Mouse (Mus musculus) thymus, postnatal 14 days (tissue): ENCODE results near the gene Hivep3.

Experiments used
- DNase-seq: peaks from one replicate; pipeline ENCODE4 v3.0.0; 2021

The Hivep3 gene

DNA sequence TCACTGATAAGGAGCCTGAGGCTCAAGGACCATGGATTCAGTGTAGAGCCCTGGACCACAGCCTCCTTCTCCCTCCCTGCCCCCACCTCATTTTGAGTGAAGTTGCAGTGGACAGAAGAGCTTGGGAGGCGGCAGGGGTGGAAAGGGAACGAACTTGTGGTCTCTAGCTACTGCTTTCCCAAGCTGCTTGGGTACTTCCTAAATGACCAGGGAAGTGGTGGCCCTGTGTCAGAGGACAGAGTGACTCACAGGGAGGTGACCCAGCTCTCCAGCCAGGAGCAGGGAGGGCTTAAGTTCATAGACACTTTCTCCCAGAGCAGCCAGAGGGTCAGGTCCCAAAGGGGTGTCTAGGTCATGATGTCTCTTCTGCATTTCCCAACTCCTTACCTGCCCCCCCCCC, 178.6 kb downstream of the Hivep3 start:
- DNase-seq = no peak

DNA sequence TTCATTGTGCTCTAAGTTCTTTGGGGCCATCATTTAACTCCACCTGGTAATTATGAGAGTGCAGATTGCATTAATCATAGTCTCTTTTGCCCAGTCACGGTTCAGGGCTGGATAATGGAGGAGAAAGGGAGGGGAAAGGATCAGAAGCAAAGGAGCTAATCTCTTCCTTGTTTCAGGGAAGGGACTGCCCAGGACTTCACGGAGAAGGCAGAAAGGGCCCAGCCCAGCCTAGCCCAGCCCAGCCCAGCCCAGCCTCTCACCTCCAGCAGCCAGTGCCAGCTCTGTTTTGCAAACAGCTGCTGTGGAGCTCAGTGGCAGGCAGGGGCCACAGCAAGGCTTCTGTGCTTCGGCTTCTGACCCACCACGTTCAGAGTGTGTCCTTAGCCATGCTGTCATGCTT, 180.6 kb downstream of the Hivep3 start:
- no peak for DNase-seq

DNA sequence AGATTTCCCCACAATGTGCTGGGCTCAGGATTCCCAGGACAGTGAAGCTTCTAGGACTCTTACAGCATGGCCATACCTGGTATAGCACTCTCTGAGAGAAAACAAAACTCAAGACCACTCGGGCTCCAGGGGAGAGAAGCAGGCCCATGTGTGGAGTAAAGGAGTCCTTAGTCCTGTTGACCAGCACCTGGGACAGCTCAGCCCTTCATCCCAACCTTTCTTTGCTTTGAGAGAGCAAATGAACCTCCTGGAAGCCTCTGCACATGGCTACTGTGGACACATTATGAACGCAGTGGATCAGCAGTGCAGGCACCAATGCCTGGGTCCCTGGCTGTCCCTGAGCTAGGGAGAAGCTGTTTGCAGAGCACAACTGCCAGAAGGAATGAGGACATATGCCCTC, 181.5 kb downstream of the Hivep3 start:
- no peak for DNase-seq

- DNase-seq = peak; percentile 73
Measured at GRCm38 (mm10) chr4:119917502-119917901, 183.9 kb downstream of the Hivep3 start.

GRCm38 (mm10) chr4:119919349-119919748, 185.8 kb downstream of the Hivep3 start:
- DNase-seq = peak; percentile 21

GRCm38 (mm10) chr4:119921022-119921717, 187.6 kb downstream of the Hivep3 start:
- DNase-seq = peak; percentile 49

DNA sequence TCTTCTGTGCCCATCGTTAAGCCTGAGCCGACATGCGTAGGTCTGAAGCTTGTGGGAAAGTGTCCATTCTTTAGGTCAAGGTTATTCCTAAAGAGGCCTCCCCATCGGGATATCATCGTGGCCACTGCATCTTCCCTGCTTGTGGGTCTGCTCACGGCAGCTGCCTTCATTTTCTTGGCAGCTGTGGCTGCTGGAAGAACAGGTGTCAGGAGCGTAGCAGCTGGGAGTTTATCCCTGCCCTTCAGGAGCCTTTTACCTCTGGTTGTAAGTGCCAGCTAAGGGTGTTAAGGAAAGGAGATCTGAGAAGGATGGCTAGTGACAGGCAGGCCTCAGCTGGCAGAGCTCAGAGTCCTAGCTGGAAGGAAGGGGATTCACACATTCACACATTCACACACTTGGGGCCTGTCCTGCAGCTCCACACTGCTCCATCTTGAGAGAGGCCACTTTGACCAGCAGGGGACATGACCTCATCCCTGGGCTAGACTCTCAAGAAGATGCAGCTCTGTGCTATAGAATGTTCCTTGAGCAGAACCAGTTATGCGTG, 188.2 kb downstream of the Hivep3 start:
- no peak for DNase-seq

DNA sequence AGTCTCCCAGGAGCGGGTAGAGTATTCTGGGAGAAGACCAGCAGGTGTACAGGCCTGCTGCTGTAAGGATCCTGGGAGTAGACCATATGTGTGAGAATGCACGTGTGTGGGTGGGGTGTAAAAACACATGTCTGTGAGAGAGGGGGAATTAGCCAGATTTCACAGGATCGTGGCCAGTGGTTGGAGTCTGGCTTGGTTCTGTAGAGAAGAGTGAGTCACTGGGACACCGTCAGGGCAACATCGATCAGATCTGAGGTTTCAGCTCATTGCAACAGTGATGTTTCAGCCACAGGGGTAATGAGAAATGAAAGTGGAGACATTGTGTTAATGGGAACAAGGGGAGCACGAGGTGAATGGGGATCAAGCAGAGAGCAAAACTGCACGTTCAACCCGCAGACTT, 189.4 kb downstream of the Hivep3 start:
- no peak for DNase-seq

- peak; percentile 35 for DNase-seq
Measured at GRCm38 (mm10) chr4:119923410-119923809, 189.8 kb downstream of the Hivep3 start.

DNA sequence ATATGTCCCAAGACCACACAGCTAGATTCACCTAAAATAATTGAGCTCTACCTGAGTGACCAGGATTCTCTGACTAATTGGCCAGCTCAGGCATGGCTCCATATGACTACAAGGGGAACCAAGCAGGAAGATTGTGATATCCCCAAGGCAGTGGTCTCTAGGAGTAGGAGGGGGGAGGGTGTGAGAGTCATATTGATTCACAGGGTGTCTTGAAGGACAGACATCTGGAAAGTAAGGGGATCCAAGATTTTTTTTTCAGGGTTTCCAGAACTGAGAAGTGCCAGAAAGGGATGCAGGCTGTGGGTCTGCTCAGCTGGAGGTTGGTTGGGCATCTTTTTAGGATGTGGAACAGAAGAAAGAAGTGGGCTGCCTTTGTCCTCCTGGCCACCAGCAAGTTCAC, 191.5 kb downstream of the Hivep3 start:
- no peak for DNase-seq

- DNase-seq = no peak
Measured at GRCm38 (mm10) chr4:119931923-119932322, 198.3 kb downstream of the Hivep3 start.

DNA sequence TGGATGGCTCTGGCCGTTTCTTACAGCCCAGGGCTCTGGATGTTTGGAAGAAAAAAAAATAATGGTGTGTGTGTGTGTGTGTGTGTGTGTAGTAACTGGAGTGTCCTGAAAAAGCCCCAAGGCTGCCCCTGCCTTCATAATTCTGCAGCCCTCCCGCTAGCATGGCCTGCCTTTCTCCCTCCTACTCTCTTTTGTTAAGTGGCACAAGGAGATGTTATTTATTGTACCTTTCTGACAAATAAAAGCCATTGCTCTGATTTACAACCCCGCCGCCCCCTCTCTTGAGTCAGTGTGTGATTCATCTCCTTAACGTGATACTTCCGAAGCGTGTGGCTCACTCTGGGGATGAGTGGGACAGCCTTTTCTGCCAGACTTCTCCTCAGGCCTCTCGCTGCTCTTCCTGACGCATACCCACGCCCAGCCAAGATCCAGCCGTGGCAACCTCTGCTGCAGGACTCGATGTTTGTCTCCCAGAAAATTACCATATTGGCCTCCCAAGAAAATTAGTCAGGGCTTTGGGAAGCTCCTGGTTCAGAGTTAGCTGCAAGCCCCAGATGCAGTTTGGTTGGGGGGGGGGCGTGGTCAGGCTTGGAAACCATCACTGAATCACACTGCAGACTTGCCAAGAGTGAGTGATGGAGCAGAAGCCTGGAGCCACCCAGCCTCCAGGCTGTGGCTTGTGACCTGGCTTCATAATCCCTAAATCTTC, 199.1 kb downstream of the Hivep3 start:
- DNase-seq = no peak

DNA sequence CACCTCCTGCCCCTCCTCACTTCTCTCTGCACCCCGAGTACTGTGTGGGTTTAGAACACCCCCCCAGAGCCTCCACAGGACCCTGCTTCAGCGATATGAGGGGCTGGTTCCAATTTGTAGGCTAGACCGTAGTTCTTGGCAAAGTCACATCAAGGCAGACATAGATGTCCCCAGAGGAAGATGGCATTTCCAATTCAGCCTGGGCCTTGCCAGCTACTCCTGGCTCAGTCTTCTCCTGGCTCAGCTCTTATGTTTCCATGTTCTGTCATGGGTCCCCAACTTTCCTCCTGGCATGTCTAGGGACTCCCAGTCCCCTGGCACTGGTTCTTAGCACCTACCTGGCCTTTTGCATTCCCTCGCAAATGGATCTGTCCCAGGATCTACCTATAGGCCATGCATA, 201.3 kb downstream of the Hivep3 start:
- no peak for DNase-seq

DNA sequence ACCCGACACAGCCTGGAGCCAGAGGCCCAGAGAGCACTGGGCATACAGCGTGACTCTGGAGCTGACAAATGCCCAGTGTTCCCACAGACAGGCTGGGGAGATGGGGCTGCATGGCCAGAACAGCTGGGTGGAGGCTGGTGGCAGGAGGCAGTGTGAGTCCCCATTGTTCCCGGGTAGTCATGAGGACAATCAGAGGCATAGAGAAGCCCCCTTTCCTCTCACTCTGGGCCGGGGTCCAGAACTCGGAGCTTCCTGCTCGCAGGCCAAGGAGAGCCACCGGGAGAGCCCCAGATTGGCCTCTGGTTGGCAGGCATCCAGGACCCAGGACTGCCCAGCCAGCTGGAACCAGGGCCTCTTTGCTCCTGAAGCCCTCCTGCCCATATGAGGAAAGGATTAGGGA, 204.3 kb downstream of the Hivep3 start:
- no peak for DNase-seq

GRCm38 (mm10) chr4:119938518-119938917, 204.9 kb downstream of the Hivep3 start:
- no peak for DNase-seq

DNA sequence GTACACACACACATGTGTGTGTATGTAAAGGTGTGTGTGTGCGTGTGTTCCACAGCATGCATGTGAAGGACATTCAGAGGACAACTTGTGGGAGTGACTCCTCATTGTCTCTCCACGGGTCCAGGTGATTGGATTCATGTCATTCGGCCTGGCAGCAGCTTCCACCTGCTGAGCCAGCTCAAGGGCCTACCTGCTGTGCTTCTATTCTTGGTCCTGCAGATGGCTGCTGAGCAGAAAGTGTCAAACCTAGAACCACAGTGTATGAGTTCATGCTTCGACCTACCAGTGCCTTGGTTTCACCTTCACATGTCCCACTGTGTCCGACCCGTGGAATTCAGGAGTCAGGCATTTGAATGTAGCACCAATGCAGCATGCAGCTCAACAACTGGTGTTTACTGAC, 206.2 kb downstream of the Hivep3 start:
- DNase-seq = no peak

GRCm38 (mm10) chr4:119946224-119946887, 212.8 kb downstream of the Hivep3 start:
- DNase-seq = no peak

DNA sequence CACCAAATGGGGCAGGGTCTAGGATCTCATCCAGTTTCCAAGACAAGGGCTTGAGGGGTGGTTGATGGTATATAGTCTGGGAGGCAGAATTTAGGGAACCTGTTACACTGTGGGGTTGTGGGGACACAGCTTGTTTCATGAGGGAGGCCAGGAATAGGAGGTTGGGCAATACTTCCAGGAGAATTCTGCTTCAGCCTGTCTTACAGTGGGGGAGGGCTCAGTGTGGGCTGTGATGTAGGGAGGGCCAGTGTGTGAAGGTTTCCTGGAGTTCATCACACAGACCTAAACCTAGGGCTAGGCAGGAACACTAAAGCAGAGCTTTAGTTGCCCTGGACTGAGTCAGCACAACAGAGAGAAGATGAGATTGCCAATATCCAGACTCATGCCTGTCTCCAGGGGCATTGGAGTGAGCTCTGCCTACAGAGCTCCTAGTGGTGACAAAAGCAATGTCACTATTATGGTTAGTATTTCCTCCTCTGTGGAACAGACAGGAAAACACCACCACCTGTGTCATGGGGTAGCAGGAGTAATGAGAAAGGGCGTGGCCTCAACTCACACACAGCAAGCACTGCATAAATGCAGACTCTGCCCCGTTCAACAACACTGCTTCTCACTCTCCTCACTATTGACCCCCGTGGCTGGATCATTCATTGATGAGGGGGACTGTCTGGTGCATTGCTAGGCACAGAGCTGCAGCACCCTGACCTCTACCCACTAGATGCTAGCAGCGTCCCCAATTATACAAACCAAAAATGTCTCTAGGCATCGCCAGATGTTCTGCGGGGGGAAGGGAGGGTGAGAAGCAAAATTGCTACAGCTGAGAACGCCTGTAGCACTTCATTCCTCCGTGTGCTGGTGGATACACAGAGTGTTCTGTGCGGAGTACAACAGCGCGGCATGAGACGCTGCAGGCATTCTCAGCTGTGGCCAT, 213.9 kb downstream of the Hivep3 start:
- peak; percentile 61 for DNase-seq

GRCm38 (mm10) chr4:119948406-119948805, 214.8 kb downstream of the Hivep3 start:
- DNase-seq = no peak

DNA sequence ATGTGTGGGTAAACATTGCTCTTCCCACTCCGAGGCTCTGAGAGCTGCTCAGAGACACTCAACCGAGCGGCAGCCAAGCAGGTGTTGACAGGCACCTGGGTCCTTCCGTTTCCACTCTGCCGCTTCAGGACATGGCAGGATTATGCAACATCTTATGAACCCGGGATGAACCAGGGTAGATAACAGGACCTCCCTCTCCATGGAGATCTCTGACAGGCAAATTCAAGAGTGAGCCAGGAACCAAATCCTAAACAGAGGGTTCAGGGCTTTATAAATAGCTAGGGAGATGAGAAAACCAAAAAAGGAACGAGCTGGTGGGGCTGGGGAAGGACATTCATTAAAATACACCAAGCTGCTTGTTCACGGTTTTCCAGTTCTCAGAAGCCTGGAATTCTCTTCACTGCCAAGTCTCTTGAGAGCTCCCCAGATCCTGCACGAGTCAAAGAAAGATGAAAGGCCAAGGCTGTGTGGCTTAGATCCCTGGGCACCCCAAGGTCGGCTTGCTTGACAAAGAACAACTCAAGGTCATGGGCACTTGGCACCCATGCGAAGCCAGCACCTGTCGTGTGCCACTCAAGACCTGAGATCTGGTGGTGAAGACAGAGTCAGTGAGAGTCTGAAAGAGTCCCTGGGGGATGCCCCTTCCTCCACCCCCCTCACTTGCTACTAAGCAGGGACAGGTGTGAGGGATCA, 215.5 kb downstream of the Hivep3 start:
- DNase-seq = no peak

DNA sequence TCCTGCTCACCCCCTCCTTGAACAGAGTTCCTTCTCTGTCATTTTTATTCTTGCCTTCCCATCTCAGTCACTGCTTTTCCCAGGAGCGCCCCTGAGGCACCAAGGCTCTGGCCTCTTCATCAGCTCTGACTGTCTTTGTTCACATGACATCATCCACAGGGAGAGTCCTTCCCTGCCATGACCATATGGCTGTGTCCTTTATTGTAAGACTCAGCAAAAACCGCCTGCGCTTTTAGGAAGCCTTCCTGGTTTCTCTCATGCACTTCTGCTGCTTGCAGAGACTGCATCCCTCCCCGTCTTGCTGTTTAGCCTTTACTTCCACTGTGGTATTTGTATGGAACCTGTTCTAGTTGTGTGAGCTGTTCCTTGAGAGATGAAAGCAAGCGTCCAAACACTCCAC, 216.6 kb downstream of the Hivep3 start:
- DNase-seq = no peak

DNA sequence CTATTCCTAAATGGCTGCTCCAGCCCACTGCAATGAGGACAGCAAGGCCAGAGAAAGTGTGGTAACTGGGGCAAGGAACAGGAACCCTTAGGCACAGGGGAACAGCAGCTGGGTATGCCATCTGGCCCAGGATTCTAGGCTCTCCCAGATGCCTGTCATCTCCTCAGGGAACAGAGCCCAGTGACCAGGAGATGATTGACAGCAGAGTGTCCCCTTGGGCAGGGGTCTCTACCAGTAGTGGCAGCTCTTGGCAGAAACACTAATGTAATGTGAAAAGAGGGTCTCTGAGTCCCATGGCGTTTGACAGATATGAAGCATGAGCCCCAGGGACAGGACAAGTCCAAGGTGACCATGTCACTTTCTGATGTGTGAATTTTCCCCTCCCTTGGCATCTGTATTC, 217.5 kb downstream of the Hivep3 start:
- DNase-seq = no peak
